Mouse (Mus musculus): ENCODE measurements around the gene Foxo1. TPM values are rescaled to one million over a fixed set of nuclear protein-coding genes. Genes with fewer than 3 reads are reported as not detected.

The Foxo1 gene
- 6.0 and 13.3 TPM in 2 replicates for polyA plus RNA-seq (2012; rRNA removed)

- 0 out of 2 replicates have a peak, but pooled peaks have one; percentile 9 for TF ChIP-seq CTCF (IDR thresholded peaks at IDR 0.05; ENCODE audit: extremely low read depth, insufficient read length, insufficient replicate concordance, low read depth, low read length)
- TF ChIP-seq POLR2A (IDR thresholded peaks at IDR 0.05; ENCODE audit: low read depth, low read length): peak; percentile 98
- peak within 1 kb of the TSS; percentile 95 for H3K27ac ChIP-seq (ENCODE audit: insufficient read depth, low read depth, low read length)
- no peaks in the 10 kb centered on the region for H3K36me3 ChIP-seq (ENCODE audit: control insufficient read depth, insufficient read depth, low read length)
- no peaks in the 10 kb centered on the region for H3K27me3 ChIP-seq (ENCODE audit: control insufficient read depth, insufficient read depth, low read length)
- under 1% methylated on average over 85 of the region's 85 CpGs for WGBS
- peak within 1 kb of the TSS; percentile 97 for H3K4me3 ChIP-seq (ENCODE audit: low read depth, low read length)
- H3K4me1 ChIP-seq (ENCODE audit: control insufficient read depth, insufficient read depth, insufficient read length, low read length): no peaks in the 10 kb centered on the region; the same call in 1 of the 2 replicates
Measured at GRCm38 (mm10) chr3:52267652-52268486, at the start of gene Foxo1. Gene Foxo1, plus strand, starts transcription at chr3:52268336.

DNA sequence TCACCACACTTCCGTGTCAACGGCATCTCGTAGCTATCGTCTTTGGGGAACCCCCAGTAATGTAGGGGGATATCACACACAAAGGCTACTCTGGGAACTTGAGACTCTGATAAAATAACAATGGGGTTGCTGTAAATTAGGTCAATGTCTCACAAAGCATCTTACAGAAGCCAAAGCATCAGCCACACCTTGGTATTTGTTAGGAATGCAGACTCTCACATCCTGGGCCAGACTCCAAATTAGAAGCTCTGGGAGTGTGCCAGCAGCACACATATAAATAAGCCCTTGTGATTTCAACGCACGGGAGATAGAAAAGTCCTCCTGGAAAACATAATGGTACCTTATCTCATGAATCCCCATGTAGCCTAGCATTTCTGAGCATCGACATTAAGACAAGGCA is 49.3 kb upstream of the Foxo1 start:
- H3K4me1 ChIP-seq (ENCODE audit: control insufficient read depth, insufficient read depth, insufficient read length, low read length): peaks cover 2% of the 10 kb centered on the region; the same call in 1 of the 2 replicates
- H3K36me3 ChIP-seq (ENCODE audit: control insufficient read depth, insufficient read depth, low read length): no peaks in the 10 kb centered on the region
- no peak overlapping the region for H3K27ac ChIP-seq (ENCODE audit: insufficient read depth, low read depth, low read length)
- H3K4me3 ChIP-seq (ENCODE audit: low read depth, low read length): no peak overlapping the region
- WGBS: 28% methylated on average over 7 of the region's 7 CpGs
- no peaks in the 10 kb centered on the region for H3K27me3 ChIP-seq (ENCODE audit: control insufficient read depth, insufficient read depth, low read length)
- TF ChIP-seq CTCF (IDR thresholded peaks at IDR 0.05; ENCODE audit: extremely low read depth, insufficient read length, insufficient replicate concordance, low read depth, low read length): no peak
- no peak for TF ChIP-seq POLR2A (IDR thresholded peaks at IDR 0.05; ENCODE audit: low read depth, low read length)

- 65% methylated on average over 3 of the region's 3 CpGs for WGBS
- Histone ChIP-seq H3K36me3 (ENCODE audit: control insufficient read depth, insufficient read depth, low read length) (no peaks in the 10 kb centered on the region), H3K27ac (ENCODE audit: insufficient read depth, low read depth, low read length) (no peak overlapping the region), H3K4me3 (ENCODE audit: low read depth, low read length) (no peak overlapping the region), H3K27me3 (ENCODE audit: control insufficient read depth, insufficient read depth, low read length) (no peaks in the 10 kb centered on the region), H3K4me1 (ENCODE audit: control insufficient read depth, insufficient read depth, insufficient read length, low read length) (peaks cover 2% of the 10 kb centered on the region; the same call in 1 of the 2 replicates)
- TF ChIP-seq CTCF (IDR thresholded peaks at IDR 0.05; ENCODE audit: extremely low read depth, insufficient read length, insufficient replicate concordance, low read depth, low read length): no peak
- no peak for TF ChIP-seq POLR2A (IDR thresholded peaks at IDR 0.05; ENCODE audit: low read depth, low read length)
Measured at GRCm38 (mm10) chr3:52221082-52221481, 47.1 kb upstream of the Foxo1 start.

DNA sequence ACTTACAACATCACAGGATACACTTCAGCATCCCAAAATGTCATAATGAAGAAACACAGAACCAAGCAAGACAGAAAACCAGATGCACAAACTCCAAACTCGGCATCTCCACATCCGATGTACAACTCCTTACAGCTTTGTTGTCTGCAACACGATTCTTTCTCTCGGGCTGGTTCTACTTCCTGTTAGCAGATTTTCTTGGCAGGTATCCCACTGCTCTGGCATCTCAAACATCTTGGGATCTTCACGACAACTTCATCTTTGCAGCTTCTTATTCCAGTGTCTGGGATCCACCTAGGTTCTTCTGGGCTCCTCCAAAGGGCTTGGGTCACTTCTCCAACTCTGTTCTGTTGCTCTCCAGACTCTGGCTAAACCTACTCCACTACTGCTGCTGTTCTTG is 46.2 kb upstream of the Foxo1 start:
- Histone ChIP-seq H3K36me3 (ENCODE audit: control insufficient read depth, insufficient read depth, low read length) (no peaks in the 10 kb centered on the region), H3K27me3 (ENCODE audit: control insufficient read depth, insufficient read depth, low read length) (no peaks in the 10 kb centered on the region), H3K27ac (ENCODE audit: insufficient read depth, low read depth, low read length) (no peak overlapping the region), H3K4me1 (ENCODE audit: control insufficient read depth, insufficient read depth, insufficient read length, low read length) (peaks cover 2% of the 10 kb centered on the region; the same call in 1 of the 2 replicates), H3K4me3 (ENCODE audit: low read depth, low read length) (no peak overlapping the region)
- WGBS: 28% methylated on average over 5 of the region's 5 CpGs
- TF ChIP-seq POLR2A (IDR thresholded peaks at IDR 0.05; ENCODE audit: low read depth, low read length) (no peak), CTCF (IDR thresholded peaks at IDR 0.05; ENCODE audit: extremely low read depth, insufficient read length, insufficient replicate concordance, low read depth, low read length) (no peak)

DNA sequence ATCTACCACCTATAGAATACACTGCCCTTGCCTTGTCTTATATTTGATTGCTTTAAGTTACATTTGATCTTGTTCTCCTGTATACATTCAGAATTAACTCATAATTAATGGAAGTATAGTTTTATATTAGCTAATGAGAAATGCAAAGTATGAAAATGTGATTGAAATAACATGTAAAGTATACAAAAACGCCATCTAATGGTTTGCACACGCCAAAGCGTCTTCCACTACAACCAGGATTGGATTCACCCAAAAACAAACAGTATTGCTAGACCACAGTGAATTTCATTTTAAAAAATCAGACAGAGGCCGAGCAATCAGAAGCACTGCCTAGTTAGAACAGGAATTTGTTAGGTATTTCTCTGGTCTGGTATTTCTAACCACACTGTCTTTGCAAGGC is 31.6 kb upstream of the Foxo1 start:
- Histone ChIP-seq H3K27ac (ENCODE audit: insufficient read depth, low read depth, low read length) (no peak overlapping the region), H3K4me1 (ENCODE audit: control insufficient read depth, insufficient read depth, insufficient read length, low read length) (no peaks in the 10 kb centered on the region), H3K27me3 (ENCODE audit: control insufficient read depth, insufficient read depth, low read length) (no peaks in the 10 kb centered on the region), H3K36me3 (ENCODE audit: control insufficient read depth, insufficient read depth, low read length) (no peaks in the 10 kb centered on the region), H3K4me3 (ENCODE audit: low read depth, low read length) (no peak overlapping the region)
- no peak for TF ChIP-seq POLR2A (IDR thresholded peaks at IDR 0.05; ENCODE audit: low read depth, low read length)
- TF ChIP-seq CTCF (IDR thresholded peaks at IDR 0.05; ENCODE audit: extremely low read depth, insufficient read length, insufficient replicate concordance, low read depth, low read length): no peak
- WGBS: 87% methylated on average over 4 of the region's 4 CpGs

DNA sequence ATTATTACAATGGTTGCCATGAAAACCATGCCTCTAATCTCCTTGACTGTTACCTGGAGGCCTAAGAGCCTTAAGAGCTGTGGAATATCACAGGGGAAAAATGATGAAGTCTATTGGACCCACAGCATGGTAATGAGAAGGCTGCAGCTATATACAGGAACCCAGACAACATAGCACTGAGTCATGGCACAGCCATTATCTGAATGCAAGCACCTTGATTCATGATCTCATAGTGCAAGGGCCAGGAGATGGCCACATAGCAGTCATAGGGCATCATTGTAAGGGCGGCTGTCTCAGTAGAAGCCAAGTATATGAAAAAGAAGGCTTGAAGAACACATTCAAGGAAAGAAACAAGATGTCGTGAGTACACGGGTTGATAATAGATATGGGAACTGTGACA is 31.0 kb upstream of the Foxo1 start:
- Histone ChIP-seq H3K27me3 (ENCODE audit: control insufficient read depth, insufficient read depth, low read length) (no peaks in the 10 kb centered on the region), H3K36me3 (ENCODE audit: control insufficient read depth, insufficient read depth, low read length) (no peaks in the 10 kb centered on the region), H3K4me1 (ENCODE audit: control insufficient read depth, insufficient read depth, insufficient read length, low read length) (no peaks in the 10 kb centered on the region), H3K27ac (ENCODE audit: insufficient read depth, low read depth, low read length) (no peak overlapping the region), H3K4me3 (ENCODE audit: low read depth, low read length) (no peak overlapping the region)
- WGBS: 82% methylated on average over 3 of the region's 3 CpGs
- TF ChIP-seq POLR2A (IDR thresholded peaks at IDR 0.05; ENCODE audit: low read depth, low read length): no peak
- no peak for TF ChIP-seq CTCF (IDR thresholded peaks at IDR 0.05; ENCODE audit: extremely low read depth, insufficient read length, insufficient replicate concordance, low read depth, low read length)

- no peaks in the 10 kb centered on the region for H3K36me3 ChIP-seq (ENCODE audit: control insufficient read depth, insufficient read depth, low read length)
- H3K27me3 ChIP-seq (ENCODE audit: control insufficient read depth, insufficient read depth, low read length): no peaks in the 10 kb centered on the region
- no peaks in the 10 kb centered on the region for H3K4me1 ChIP-seq (ENCODE audit: control insufficient read depth, insufficient read depth, insufficient read length, low read length)
- TF ChIP-seq CTCF (IDR thresholded peaks at IDR 0.05; ENCODE audit: extremely low read depth, insufficient read length, insufficient replicate concordance, low read depth, low read length) (no peak), POLR2A (IDR thresholded peaks at IDR 0.05; ENCODE audit: low read depth, low read length) (no peak)
- no peak overlapping the region for H3K4me3 ChIP-seq (ENCODE audit: low read depth, low read length)
- WGBS: 32% methylated on average over 5 of the region's 5 CpGs
- no peak overlapping the region for H3K27ac ChIP-seq (ENCODE audit: insufficient read depth, low read depth, low read length)
Measured at GRCm38 (mm10) chr3:52241062-52241461, 27.1 kb upstream of the Foxo1 start.

Measured in small intestine, adult 2 months (tissue).